Mouse (Mus musculus) embryonic facial prominence, embryonic 15.5 days (tissue): Measurements from ENCODE around the gene Slc7a5. TPM values are rescaled to one million over a fixed set of nuclear protein-coding genes. Genes with fewer than 3 reads are reported as not detected.

Experiments
- polyA plus RNA-seq: library from polyadenylated mRNA; unstranded; fragments of >200 nt; fragmentation: Nextera tagmentation; extraction: Ambion mirVana; gene quantifications from 2 replicates; pipeline ENCODE4 v1.2.1, GENCODE M21; 2015

Slc7a5 gene
- polyA plus RNA-seq, 1 experiment from 2014 or later = 31.9 TPM

Other genes with a start within 250 kb of the Slc7a5 start
- gene Jph3, start 178.1 kb downstream of the Slc7a5 start, polyA plus RNA-seq = 1.8 and 2.6 TPM in 2 replicates
- gene Klhdc4, start 78.1 kb downstream of the Slc7a5 start, polyA plus RNA-seq = 31.9 and 34.4 TPM in 2 replicates
- gene Car5a, start 37.2 kb upstream of the Slc7a5 start, polyA plus RNA-seq = 0.13 TPM in 1 of 2 replicates, not detected in the other
- gene Banp, start 42.1 kb upstream of the Slc7a5 start, polyA plus RNA-seq = 46.3 and 48.5 TPM in 2 replicates